Mouse (Mus musculus): ENCODE data around the gene Hoxb7. TPM values are rescaled to one million over a fixed set of nuclear protein-coding genes. Genes with fewer than 3 reads are reported as not detected.

The Hoxb7 gene
- total RNA-seq, 2 experiments from 2014 or later = 0.28 to 1.1 TPM

DNA sequence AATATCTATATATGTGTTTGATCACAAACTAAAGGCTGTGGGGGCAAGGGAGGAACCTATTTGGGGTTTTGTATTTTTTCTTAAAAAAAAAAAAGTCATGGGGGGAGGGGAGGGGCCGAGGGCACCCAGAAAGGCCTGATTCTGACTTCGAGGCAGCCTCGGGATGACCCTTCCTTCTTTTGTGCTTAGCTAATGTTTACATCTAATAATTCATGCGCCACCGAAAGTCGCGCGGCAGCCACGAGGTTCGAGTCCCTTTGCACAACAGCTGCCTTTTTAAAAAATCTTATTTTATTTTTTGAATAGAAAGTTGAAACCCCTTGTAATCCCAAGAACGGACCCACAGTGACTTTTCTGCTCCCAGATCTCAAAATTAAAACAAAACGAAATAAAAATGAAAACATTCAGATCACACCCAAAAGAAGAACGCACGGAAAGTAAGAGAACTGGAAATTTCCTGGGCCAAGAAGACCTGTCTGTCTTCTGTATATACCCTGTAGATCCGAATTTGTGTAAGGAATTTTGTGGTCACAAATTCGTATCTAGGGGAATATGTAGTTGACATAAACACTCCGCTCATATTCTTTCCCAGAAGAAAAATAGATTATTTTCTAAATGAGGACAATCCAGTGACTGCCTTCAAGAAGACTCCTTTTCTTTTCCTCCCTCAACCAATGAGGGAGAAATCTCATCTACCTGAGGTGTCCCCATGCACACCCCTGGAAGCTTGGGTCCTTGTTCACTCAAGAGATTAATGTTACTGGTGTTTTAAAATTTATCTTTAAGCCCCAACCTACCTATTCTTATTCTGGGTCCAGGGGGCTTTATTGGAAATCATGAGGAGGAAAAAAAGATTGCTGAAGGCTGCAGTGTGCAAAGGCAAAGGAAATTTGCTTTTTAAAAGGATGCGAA is 30.5 kb downstream of the Hoxb7 start:
- no peak for DNase-seq

GRCm38 (mm10) chr11:96317608-96318367 is 31.4 kb downstream of the Hoxb7 start, which contains the start of gene Hoxb4:
Gene Hoxb4, plus strand, starts transcription at chr11:96318267.
- no peak for DNase-seq

GRCm38 (mm10) chr11:96318368-96319070 is 32.1 kb downstream of the Hoxb7 start:
- DNase-seq = peak; percentile 38

- no peak for DNase-seq
These were observed 32.9 kb downstream of the Hoxb7 start for GRCm38 (mm10) chr11:96319071-96319902.

DNA sequence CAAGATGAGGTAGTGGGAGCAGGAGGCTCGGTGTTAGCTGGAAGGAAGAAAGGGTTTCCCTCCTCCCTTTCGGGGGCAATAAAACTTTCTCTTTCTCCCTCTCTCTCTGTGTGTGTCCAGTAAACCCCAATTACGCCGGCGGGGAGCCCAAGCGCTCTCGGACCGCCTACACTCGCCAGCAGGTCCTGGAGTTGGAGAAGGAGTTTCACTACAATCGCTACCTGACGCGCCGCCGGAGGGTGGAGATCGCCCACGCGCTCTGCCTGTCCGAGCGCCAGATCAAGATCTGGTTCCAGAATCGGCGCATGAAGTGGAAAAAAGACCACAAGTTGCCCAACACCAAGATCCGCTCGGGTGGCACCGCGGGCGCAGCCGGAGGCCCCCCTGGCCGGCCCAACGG is 33.5 kb downstream of the Hoxb7 start:
- no peak for DNase-seq

- DNase-seq = no peak
These were observed 34.3 kb downstream of the Hoxb7 start for GRCm38 (mm10) chr11:96320688-96321087.

GRCm38 (mm10) chr11:96321846-96322245 is 35.4 kb downstream of the Hoxb7 start:
- DNase-seq = no peak

DNA sequence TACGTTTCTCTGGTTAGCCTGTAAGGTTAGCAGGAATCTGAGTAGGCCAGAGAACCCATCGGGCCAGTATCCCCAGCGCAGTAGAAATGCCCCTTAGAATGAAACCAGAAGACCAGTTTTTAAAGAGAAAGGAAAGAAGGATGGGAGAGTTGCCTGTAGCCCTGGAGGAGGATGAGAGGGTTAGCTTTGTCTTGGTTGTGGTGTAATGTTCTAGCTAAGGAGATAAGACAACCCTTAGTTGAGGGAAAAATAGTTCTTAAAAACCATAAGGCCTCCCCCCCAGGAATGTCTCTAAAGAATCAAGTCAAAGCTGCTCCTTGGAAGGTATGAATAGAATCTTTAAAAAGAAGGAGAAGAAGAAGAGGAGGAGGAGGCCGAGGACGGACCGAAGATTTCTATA is 36.3 kb downstream of the Hoxb7 start:
- DNase-seq = no peak

DNA sequence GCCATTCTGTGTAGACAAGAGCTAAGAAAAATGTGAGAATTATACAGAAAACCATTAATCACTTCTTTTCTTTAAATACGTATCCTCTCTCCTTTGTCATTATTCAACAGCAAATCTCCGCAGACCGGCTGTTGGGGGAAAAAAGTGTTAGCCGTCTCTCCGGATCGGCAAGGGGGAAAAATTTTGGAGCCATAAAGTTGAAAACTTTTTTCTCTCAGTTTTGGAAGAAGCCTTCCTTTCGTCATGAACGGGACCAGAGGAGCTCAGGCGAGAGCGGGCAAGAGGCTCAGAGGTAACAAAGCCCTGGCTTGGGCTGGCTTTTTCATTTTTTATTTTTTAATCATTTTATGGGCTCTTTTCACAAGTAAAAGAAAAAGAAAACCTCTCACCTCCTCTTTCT is 36.7 kb downstream of the Hoxb7 start, which contains the start of gene Hoxb3:
TSS of gene Hoxb3 (plus strand) at position 173 of the 400 bp plus-strand sequence.
- DNase-seq = no peak

DNA sequence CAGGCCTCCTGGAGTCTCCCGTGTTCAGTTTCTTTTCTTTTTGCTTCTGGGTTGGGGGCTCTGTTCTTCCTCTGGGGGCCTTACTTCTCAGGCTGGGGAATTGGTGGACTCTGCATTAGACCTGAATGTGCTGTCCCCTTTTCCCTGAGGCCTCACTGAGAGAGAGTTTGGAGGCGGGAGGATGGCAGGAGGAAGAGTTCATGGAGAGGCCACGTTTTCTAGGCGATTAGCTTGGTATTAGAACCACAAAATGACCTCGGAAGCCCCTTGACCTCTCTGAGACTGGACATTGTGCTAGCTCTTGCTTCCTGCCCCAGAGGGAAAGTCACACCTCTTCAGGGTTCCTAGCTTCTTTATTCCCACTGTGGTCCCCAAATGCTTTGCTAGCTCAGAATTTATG is 37.7 kb downstream of the Hoxb7 start:
- DNase-seq = no peak

GRCm38 (mm10) chr11:96324965-96325364 is 38.5 kb downstream of the Hoxb7 start:
- DNase-seq = no peak

GRCm38 (mm10) chr11:96325747-96326212 is 39.4 kb downstream of the Hoxb7 start:
- no peak for DNase-seq

- no peak for DNase-seq
These were observed 40.3 kb downstream of the Hoxb7 start for GRCm38 (mm10) chr11:96326705-96327104.

- no peak for DNase-seq
These were observed 40.7 kb downstream of the Hoxb7 start for GRCm38 (mm10) chr11:96327122-96327521.

DNA sequence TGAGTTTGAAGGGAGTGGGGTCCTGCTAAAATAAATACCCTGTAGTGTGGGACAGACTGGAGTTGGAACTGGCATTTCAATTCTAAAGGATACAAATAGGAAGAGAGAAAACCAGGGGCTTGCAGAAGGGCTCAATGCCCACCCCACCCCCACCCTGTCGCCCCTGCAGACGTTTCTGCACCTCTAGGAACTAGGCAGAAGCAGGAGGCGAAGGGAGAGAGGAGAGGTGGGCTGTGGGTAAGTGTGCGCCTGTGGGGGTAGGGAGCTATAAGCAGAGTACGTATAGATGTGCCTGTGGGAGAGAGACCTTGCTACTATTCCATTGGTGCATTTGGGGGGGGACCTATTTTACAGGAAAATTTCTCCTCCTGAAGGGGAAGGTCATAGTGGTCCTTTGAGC is 41.3 kb downstream of the Hoxb7 start:
- no peak for DNase-seq

DNA sequence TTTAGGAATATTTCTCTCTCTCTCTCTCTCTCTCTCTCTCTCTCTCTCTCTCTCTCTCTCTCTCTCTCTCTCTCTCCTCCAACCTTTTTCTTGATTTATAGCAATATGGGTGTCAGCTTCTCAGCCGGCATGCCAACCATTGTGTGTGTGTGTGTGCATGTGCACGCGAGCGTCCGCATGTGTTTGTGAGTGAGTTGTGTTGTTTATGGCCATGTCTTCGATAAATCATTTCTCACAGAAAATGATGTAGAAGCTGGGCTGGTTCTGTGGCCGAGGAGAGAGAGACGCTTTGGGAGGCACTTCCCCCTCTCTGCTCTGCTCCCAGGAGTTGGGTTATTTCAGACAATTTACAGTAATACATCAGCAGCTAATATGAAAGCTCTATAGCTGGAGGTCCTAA is 42.2 kb downstream of the Hoxb7 start:
- DNase-seq = no peak

GRCm38 (mm10) chr11:96332105-96332504 is 45.7 kb downstream of the Hoxb7 start:
- DNase-seq = no peak

DNA sequence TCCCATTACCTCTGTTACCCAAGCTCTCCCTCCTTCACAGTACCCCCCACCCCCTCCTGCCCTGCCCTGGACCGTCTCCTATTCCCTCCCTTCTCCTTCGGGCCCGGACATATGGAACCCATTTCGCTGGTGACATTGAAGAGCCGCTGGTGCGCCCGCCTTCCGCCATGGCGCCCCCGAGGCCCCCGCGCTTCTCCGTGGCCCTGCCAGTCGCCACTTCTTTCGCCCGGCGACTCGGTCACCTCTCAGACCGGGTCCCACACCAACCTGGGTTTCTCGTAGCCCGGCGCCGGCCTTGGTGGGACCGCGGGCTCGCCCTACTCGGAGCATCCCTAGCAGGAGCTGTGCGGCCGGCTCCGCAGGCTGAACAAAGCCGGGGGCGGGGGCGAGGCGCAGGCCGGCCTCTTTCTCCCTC is 46.2 kb downstream of the Hoxb7 start:
- DNase-seq = no peak

GRCm38 (mm10) chr11:96333241-96334001 is 47.0 kb downstream of the Hoxb7 start:
- no peak for DNase-seq

- DNase-seq = no peak
These were observed 47.6 kb downstream of the Hoxb7 start for GRCm38 (mm10) chr11:96334002-96334364.

DNA sequence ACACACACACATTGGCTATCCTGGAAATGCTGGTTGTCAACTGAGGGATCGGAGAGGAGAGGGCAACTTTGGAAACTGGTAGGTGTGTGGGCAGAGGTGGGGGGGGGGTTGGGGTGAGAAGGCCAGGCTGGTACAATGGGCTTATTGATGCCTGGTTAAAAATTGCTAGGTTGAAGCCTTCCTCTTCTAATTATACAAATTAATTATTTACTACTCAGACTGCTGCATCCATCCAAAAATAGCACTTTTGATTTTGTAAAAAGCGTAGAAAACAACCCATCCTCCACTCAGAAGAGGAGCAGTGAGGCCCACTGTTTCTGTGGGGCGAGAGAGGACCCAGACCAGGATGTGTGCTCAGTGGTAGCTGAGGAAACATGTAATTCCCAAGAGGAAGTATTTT is 48.6 kb downstream of the Hoxb7 start:
- DNase-seq = no peak

Data from gastrocnemius, postnatal 25 days (tissue).